Mouse (Mus musculus): ENCODE results near the gene Ces2c.
"Not testable (repeated sequence)": the region's sequence is repeated elsewhere in the genome, so short reads cannot be mapped to it uniquely, and the experiment has no call there.

Gene Ces2c

GRCm38 (mm10) chr8:104846831-104847230 is at the start of gene Ces2c:
Gene Ces2c, plus strand, starts transcription at chr8:104847068.
- DNase-seq (ENCODE audit: extremely low spot score, low read depth, low spot score), result no peak

DNA sequence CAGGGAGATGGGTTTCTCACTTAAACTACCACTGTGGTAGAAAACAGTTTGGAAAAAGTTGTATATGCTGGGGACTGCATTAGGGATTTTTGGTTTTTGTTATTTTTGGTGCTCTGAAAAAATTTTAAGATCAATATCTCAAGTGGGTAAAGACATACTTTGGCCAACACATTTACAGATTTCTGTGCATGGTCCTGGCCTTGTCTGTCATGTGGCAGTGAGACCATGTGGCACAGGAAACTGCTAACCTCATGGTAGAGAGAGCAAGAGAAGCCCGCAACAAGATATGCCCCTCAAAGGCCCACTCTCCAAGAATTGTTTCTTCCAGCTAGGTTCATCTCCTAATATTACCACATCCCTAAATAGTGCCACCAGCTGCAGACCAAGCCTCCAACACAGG is 47.5 kb upstream of the Ces2c start:
- no peak for DNase-seq (ENCODE audit: extremely low spot score, low read depth, low spot score)

- no peak for DNase-seq (ENCODE audit: extremely low spot score, low read depth, low spot score)
Measured at GRCm38 (mm10) chr8:104806127-104806526, 40.7 kb upstream of the Ces2c start.

DNA sequence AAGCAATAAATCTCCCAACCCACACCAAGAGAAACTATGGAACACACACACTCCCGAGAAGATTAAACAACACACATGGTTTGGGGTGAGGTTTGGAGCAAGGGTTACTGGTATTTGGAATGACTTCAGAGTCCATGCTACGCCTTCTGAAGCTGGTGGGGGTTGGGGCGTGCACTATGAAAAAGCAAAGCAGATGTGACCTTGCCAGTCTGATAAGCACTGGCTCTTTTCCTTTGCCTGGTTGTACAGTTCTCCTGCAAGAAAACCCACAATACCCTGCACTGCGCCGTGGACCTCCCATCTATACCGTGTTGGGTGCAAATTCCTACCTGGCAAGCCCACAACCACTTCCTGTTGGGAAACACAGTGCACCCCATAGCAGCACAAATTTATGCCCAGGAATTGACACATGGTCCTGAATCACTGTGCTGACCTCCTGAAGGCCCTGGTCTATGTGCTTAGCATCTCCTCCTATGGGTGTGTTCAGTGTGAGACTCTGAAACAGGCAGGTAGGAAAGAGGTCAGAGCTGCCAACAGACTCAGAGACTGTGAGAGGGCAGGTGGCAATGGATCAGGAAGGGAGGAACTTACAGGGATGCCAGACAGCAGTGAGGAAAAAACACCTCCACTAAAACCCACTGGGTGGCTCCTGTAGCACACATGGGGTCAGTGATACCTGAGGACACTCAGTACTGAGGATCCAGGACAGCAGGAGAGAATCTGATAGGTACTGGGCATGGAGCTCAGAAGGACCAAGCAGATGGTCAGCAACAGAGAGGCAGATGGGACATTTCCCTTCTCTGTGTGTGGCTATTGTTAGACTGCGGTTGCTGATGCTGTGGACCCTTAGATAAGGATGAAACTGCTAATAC is 38.1 kb upstream of the Ces2c start:
- DNase-seq (ENCODE audit: extremely low spot score, low read depth, low spot score), result no peak

GRCm38 (mm10) chr8:104809436-104809835 is 37.4 kb upstream of the Ces2c start:
- no peak for DNase-seq (ENCODE audit: extremely low spot score, low read depth, low spot score)

GRCm38 (mm10) chr8:104826912-104827311 is 20.0 kb upstream of the Ces2c start:
- DNase-seq (ENCODE audit: extremely low spot score, low read depth, low spot score), result no peak

GRCm38 (mm10) chr8:104828221-104828620 is 18.6 kb upstream of the Ces2c start:
- no peak for DNase-seq (ENCODE audit: extremely low spot score, low read depth, low spot score)

DNA sequence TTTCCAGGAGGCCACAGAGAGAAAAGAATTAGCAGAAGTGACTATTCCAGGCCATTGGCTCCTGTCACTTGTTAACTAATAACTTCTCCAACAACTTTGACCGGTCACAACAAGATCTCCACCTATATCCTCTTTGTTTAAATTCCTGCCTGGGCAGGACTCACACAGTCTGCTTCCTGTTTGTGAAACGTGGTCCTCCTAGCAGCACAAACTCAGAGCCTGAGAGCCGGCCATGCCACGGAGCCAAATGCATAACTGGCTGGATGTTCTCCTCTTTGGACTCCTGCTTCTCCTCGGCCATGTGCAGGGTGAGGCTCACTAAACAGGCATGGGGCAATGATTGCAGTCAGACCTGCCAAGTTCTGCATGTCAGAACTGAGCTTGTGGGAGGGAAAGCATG is 15.4 kb upstream of the Ces2c start, which contains the start of gene Ces2b:
Gene Ces2b, plus strand, starts transcription at position 133 of the 400 bp plus-strand sequence.
- no peak for DNase-seq (ENCODE audit: extremely low spot score, low read depth, low spot score)

DNA sequence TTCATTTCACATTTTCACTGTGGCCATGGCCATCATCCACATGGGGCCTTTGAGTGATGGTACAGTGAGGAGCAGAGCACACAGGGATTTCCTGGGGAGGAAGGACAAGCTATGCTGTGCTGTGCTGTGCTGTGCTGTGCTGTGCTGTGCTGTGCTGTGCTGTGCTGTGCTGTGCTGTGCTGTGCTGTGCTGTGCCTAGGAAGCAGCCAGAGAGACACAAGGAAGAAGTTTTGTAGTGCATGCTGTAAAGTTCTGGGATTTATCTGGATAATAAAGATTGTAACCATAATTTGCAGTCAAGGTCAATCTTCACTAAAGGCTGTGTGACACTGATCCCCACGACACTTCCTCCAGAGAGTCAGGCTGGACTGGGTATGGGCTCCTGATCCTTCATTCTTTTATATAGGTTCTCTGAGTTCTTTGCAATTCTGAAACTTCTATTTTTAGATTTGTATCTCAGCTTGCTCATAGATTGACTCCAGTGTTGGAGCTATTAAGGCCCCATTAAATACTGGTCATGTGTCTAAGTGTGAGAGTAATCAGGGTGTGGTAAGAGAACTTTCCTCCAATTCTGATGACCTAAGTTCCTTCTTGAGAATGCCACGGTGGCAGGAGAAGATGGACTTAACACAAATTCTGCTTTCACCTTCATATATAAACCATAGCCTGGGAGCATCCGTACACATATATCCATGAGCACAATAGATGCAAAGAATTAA is 5.3 kb upstream of the Ces2c start:
- no peak for DNase-seq (ENCODE audit: extremely low spot score, low read depth, low spot score)

DNA sequence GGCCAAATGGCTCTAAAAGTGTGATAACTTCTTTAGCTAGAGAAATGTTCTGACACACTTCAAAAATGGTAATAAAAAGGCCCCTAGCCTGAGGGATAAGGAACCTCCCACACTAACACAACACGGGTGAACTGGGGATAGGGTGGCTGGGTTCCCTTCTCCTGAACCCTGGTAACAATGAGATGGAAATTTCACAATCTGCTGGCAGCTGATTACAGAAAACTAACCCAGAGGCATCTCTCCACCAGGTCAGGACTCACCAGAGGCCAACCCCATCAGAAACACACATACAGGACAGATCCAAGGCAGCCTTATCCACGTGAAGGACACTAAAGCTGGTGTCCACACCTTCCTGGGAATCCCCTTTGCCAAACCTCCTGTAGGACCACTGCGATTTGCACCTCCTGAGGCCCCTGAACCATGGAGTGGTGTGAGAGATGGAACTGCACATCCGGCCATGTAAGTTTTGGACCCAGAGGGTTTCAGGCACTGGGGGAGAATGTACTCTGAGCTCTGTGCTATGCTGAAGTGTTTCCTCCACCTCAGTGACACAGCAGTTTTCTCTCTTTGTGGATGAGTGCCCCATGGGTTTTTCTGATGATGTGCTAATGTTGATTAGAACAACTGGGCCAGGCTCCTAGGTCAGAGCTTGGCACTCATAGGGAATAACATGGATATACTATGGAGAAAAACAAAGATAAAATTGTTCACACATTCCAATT is 1.0 kb downstream of the Ces2c start:
- DNase-seq (ENCODE audit: extremely low spot score, low read depth, low spot score), result no peak

DNA sequence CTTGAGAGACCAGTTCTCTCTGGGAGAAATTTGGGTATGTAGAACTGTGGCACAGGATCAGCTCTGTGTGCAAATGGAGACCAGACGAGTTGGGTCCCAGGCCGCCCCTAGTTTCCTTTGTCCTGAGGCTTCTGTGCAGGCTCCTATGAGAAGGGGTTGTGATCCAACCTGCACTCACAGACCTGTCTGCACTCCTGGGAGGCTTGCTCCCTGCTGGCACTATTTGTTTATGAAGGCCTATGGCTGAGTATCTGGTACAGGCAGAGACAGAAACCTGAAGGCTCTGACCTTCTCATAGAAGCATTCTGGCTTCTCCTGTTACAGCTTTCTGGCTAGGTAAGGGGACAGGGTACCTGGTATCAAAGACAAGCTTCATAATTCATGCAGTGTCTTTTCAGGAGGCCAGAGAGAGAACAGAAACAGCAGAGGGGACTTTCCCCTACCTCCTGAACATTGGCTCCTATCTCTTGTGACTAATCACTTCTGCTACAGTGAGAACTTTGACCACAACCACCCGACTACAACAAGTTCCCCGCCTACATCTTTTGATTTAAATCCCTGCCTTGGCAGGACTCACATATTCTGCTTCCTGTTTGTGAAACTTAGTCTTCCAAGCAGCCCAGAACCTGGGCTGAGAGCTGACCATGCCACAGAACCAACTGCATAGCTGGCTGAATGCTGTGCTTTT is 20.1 kb downstream of the Ces2c start:
- not testable (repeated sequence) for DNase-seq (ENCODE audit: extremely low spot score, low read depth, low spot score)

GRCm38 (mm10) chr8:104868876-104869275 is 22.0 kb downstream of the Ces2c start:
- not testable (repeated sequence) for DNase-seq (ENCODE audit: extremely low spot score, low read depth, low spot score)

DNA sequence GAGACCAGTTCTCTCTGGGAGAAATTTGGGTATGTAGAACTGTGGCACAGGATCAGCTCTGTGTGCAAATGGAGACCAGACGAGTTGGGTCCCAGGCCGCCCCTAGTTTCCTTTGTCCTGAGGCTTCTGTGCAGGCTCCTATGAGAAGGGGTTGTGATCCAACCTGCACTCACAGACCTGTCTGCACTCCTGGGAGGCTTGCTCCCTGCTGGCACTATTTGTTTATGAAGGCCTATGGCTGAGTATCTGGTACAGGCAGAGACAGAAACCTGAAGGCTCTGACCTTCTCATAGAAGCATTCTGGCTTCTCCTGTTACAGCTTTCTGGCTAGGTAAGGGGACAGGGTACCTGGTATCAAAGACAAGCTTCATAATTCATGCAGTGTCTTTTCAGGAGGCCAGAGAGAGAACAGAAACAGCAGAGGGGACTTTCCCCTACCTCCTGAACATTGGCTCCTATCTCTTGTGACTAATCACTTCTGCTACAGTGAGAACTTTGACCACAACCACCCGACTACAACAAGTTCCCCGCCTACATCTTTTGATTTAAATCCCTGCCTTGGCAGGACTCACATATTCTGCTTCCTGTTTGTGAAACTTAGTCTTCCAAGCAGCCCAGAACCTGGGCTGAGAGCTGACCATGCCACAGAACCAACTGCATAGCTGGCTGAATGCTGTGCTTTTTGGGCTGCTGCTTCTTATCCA is 39.5 kb downstream of the Ces2c start:
- DNase-seq (ENCODE audit: extremely low spot score, low read depth, low spot score), result not testable (repeated sequence)

DNA sequence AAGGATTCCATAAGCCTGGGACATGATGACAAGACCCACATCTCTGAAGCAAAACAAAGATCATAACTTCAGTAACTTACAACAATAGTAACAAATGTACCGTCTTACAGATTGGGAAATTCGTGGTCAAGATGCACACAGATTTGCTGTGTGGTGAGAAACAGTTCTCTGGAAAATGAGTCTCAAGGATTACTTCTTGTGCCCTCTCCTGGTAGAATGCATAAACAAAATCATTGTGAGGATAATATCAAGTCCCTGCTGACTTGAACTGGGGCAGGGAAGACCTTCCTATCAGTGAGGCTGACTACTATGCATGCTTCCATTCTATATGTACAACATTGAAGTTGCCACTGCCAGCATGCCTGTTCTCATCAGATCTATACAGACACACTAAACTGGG is 54.9 kb downstream of the Ces2c start:
- DNase-seq (ENCODE audit: extremely low spot score, low read depth, low spot score), result no peak
